Mouse (Mus musculus): ENCODE data around the gene Kif23.
A peak's percentile ranks its signal among the peaks of the same experiment; 100 is the strongest.

Kif23 gene

DNA sequence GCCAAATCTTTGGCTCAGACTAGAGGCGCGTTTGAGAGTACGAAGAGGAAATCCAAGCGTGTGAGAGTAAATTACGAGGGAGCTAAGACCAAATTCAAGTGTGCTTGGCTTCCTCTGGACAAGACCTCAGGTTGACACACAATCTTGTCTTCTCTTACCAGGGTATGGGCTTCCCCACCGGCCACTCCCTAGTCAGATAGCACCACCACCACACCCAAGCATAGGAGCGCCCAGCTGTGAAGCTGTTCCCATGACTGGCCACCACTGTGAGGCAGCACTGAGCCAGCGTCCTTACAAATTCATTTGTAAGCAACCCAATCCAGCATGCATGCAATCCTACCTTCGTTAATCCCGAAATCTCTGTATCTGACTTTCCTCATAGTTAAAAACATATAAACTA lies 39.7 kb downstream of the Kif23 start:
- DNase-seq (ENCODE audit: low spot score in 2 of 2): peak; percentile 68 to 82

GRCm38 (mm10) chr9:61905576-61905975 lies 41.0 kb downstream of the Kif23 start:
- DNase-seq (ENCODE audit: low spot score in 2 of 2): no peak

- no peak for DNase-seq (ENCODE audit: low spot score in 2 of 2)
These were observed 42.4 kb downstream of the Kif23 start for GRCm38 (mm10) chr9:61904201-61904600.

DNA sequence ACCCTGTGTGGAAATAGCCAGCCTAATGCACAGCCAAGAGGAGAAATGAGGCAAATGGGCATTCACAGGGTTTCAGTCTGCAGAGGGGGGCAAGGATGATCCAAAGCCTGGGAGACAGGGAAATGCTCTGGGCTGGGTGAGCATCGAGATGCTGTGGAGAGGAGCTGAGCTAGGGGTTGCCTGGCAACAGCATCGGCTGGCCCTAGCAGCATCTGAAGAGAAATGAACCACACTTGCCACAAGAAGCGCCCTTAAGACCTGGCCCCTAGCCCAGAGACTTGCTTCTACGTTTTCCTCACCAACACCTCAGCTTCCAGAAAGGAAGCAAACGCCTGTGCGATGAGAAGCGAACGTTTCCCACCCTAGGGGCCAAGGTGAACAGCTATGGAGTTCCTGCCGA lies 44.1 kb downstream of the Kif23 start:
- DNase-seq (ENCODE audit: low spot score in 2 of 2): no peak

DNA sequence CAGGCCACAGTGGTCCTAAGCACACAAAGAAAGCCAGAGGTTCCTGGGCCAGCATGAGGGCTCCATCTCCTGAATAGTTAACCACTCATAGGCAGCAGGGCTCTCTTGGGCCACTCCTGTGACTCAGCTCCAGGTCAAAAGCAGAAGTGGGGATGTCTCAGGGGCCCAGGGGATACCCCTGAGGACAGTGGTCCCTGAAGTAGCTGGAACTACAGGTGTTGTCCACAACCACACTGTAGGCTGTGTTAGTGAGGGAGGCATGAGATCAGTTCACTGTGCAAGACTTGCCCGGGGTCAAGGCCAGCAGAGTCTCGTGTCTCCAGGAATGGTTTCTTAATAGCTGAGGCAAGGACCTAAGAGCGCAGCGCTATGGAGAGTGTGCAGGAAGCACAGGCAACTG lies 45.0 kb downstream of the Kif23 start:
- no peak for DNase-seq (ENCODE audit: low spot score in 2 of 2)

DNA sequence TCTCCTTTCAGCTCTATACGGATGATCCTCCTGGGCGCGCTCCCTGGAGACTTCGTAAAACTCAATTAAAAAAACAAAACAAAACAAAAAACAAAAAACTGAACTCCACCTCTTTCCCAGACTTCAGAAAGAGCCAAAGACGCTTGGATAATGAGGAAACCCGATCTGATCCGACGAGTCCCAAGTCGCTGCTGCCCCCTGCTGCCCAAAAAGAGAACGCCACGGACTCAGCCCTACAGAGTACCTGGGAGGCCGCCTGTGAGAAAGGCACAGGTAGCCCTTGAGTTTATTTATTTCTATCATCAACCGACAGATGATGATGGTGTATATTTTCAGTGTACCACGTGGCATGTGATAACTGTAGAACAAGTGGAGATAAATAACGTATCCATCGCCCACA lies 46.8 kb downstream of the Kif23 start:
- peak; percentile 73 to 92 for DNase-seq (ENCODE audit: low spot score in 2 of 2)

DNA sequence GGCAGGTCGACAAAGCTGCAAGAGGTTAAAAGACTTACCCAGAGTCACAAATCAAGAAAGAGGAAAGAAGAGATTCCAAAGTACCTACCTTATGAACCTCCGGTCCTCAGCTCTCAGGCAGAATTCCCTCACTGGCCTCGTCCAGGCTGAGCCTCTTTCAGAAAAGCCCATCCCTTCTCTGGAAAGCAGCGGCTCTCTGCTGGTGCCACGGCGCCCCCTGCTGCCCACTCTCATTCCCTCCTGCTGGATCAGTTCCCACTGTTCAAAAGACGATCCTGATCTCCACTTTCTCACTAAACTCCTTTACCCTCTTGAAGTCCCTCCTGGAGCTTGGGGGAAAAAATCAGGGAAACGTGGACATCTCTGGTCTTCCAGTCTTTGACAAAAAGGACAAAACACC lies 48.2 kb downstream of the Kif23 start:
- peak; percentile 64 to 88 for DNase-seq (ENCODE audit: low spot score in 2 of 2)

DNA sequence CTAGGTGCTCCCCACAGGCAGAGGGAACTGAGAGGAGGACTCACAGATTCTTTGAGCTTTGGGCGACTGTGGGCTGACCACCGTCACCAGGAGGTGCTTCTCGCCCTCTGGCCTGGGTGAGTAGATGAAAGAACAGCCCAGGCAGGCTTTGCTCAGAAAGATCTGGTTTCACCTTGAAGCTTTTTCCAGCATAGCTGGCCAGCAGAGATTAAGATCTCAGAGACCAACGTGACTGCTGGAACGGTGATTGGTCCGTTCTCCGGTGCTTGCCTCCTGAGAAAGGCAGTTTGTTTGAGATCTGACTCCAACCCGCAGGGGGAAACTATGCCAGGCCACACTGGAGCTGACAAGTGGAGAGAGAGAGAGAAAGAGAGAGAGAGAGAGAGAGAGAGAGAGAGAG lies 51.6 kb downstream of the Kif23 start:
- DNase-seq (ENCODE audit: low spot score in 2 of 2): no peak

- DNase-seq (ENCODE audit: low spot score in 2 of 2): no peak
These were observed 56.7 kb downstream of the Kif23 start for GRCm38 (mm10) chr9:61889855-61890254.

DNA sequence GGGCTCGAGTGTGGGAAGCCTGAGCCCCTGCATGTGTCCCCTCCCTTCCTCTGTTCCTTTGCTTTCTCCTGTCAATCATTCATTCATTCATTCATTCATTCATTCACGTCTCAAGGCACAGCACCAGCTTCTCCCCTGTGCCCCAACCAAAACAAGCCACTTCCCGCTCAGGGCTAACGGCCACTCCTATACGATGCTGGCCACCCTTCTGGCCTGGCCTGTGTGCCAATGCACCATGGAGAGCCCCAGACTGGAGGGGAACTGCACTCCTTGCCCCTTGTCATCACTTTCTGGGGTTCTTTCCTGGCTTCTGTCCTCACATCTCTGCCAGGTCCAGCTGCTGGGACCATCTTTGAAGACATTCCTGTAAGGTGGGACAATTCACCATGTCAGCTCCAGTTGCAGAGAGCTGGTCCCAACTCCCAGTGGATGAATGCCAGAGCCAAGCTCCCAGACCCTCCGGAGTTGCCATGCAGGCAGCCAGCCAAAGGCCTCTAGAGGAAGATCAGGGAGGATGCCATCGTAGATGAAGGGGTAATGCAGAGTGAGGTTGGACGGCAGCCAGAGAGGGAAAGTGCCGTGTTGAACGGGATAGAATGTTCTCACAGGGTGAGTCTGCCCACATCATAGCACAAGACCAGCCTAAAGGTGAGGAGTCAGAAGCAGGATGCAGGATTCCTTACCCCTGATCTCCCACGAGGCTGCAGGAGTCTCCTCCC lies 58.8 kb downstream of the Kif23 start:
- DNase-seq (ENCODE audit: low spot score in 2 of 2): no peak

DNA sequence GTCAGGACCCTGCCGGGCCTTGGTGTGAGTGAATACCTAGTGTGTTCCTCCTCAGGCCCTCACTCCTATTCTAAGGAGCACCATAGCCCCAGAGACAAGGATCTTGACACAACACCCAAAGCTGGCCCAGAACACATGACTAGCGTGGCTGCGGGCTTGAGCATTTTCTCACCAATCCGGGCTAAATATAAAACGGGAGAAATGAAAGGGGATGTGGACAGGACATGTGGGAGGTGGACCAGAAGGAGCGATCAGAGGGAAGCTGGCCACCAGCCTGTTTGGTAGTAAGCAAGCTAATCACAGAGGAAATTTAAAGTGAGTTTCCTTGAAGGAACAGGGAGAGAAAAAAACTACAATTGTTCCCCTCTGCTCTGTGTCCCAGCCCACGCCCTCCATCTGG lies 60.6 kb downstream of the Kif23 start:
- DNase-seq (ENCODE audit: low spot score in 2 of 2): no peak

- DNase-seq (ENCODE audit: low spot score in 2 of 2): no peak
These were observed 61.6 kb downstream of the Kif23 start for GRCm38 (mm10) chr9:61884936-61885335.

DNA sequence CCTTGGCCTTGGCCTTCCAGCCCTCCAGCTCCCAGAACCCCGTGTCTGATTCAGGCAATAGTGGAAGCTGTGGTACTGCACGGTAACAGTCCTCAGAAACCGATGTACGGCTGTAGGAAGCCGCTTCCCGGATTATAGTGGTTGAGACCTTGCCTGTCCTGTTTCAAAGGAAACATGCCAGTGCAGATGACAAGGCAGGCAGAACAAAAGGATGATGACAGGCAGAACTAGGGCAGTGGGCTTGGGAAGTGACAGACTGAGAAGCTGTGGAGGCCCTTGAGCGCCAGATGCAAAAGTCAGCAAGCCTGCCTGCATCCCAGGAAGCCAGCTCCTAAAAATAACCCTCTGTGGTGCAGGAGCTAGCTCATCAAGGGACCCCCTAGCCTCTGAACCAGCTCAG lies 62.2 kb downstream of the Kif23 start:
- no peak for DNase-seq (ENCODE audit: low spot score in 2 of 2)

DNA sequence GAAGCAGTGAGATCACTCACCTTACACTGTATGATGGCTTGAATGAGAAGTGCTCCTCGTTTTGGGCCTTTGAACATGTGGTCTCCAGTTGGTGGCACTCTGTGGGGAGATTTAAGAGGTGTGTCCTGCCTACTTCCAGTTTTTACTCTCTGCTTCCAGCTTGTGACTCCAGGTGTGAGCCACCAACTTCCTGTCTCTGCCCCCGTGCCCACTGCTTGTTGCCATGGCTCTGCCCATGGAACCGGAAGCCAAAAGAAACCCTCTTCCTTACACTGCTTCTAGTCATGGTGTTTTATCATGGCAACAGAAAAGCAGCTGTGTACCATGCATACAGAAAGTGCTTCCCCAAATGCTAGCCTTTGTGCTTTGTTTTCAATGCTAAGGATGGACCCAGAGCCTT lies 64.4 kb downstream of the Kif23 start:
- no peak for DNase-seq (ENCODE audit: low spot score in 2 of 2)

DNA sequence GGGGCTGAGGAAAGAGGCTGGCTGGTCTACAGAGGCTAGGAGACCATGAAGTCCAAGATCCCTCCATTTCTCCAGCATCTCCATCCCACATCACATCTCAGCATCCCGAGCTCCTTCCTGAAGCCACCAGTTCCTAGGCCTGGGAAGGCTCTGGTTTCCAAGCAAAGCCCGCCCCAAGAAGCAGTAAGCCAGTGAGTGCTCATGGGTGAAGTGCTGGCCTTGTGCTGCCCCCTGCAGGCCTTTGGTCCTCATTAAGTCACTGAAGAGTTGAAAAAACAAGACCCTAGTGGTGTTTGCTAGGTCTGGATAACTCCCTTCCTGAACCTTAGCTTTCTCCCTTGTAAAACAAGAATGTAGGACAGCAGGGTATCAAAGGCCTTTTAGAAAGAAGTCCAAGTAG lies 67.7 kb downstream of the Kif23 start:
- peak; percentile 39 to 78 for DNase-seq (ENCODE audit: low spot score in 2 of 2)

GRCm38 (mm10) chr9:61877373-61878112 lies 69.0 kb downstream of the Kif23 start:
- DNase-seq (ENCODE audit: low spot score in 2 of 2): no peak

GRCm38 (mm10) chr9:61873325-61873724 lies 73.2 kb downstream of the Kif23 start:
- no peak for DNase-seq (ENCODE audit: low spot score in 2 of 2)

DNA sequence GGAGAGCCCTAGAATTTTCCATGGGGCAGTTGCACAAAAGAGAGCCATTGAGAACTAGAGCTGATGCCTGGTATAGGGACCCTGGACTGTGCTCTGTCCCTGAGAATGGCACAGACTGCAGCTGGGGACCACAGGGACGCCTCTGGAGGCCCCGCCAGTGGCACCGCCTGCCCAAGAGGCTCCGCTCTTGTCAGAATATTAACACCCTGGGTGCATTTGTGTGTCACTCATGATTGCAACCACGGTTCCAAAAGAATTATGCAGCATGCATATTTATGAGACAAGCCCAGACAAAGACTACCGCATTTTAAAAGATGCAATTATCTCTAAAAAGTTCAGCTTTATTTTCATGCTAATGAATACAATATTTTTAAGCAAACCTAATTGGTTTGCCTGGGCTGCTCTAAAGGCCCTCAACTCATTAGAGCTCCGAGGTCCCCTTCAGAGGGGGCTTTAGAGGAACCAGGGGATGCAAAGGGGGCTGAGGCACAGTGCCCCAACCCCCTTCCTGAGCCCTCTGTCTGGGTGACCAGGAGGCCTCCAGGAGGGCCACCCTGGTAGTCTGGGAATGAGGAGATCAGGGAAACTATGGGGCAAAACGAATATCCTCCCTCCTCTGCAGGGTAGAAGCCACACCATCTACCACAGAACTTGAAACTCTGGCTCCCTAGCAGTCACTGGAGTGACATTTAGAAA lies 74.2 kb downstream of the Kif23 start:
- DNase-seq (ENCODE audit: low spot score in 2 of 2): no peak

- no peak for DNase-seq (ENCODE audit: low spot score in 2 of 2)
These were observed 74.7 kb downstream of the Kif23 start for GRCm38 (mm10) chr9:61871839-61872238.

DNA sequence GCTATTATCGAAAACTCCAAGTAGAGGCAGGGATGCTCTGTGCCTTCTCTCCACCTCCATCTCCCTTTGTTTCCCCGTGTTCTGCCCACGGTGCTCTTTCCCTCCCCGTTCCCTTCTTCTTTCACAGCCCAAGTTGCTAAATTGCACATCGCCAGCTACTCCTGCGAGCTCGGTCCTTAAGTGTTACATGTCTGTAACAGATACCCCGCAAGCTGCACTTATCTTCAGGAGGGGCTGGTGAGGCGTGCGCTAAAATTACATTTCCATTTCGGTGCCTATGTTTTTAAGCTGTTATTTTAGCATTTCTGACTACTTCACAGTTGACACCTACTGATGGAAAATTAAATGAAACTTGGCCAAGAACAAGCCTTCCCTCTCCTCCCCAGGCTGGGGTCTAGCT lies 78.9 kb downstream of the Kif23 start:
- no peak for DNase-seq (ENCODE audit: low spot score in 2 of 2)
